Mouse (Mus musculus) heart, embryonic 16.5 days (tissue): Measurements from ENCODE around the gene Prkca. TPM values are rescaled to one million over a fixed set of nuclear protein-coding genes. Genes with fewer than 3 reads are reported as not detected.

Experiments
- ATAC-seq: fragments of 200-750 bp; cut with Nextera tagmentation; replicated peaks from 2 replicates; pipeline ENCODE4 v1.8.0; 2017; ENCODE audit warnings: moderate number of reproducible peaks; ENCODE audit not compliant: insufficient read depth, low FRiP score; ENCODE audit errors: extremely low read depth
- H3K27ac ChIP-seq: fragments of 300-500 bp; sonication (generic); 2 replicates; pipeline ENCODE4 v1.5.1; 2014; ENCODE audit warnings: mild to moderate bottlenecking, low read length, control low read depth, moderate library complexity
- H3K27me3 ChIP-seq: fragments of 300-500 bp; sonication (generic); 2 replicates; pipeline ENCODE4 v1.6.1; 2014; ENCODE audit warnings: low read length, mixed read lengths; ENCODE audit not compliant: control insufficient read depth, insufficient read depth
- H3K36me3 ChIP-seq: fragments of 300-500 bp; sonication (generic); 2 replicates; pipeline ENCODE4 v1.6.1; 2014; ENCODE audit not compliant: control insufficient read depth, insufficient read depth
- H3K4me1 ChIP-seq: fragments of 300-500 bp; sonication (generic); 2 replicates; pipeline ENCODE4 v1.6.1; 2014; ENCODE audit warnings: low read length, mixed read lengths; ENCODE audit not compliant: control insufficient read depth, insufficient read depth
- H3K4me2 ChIP-seq: fragments of 300-500 bp; sonication (generic); 2 replicates; pipeline ENCODE4 v1.6.1; 2014; ENCODE audit warnings: low read depth, mild to moderate bottlenecking, control low read depth, low read length
- H3K4me3 ChIP-seq: fragments of 300-500 bp; sonication (generic); 2 replicates; pipeline ENCODE4 v1.5.1; 2014; ENCODE audit warnings: mild to moderate bottlenecking, control low read depth, low read length
- H3K9ac ChIP-seq: fragments of 300-500 bp; sonication (generic); 2 replicates; pipeline ENCODE4 v1.6.1; 2014; ENCODE audit warnings: low read length, control low read depth
- H3K9me3 ChIP-seq: fragments of 300-500 bp; sonication (generic); replicated peaks from 2 replicates; pipeline ENCODE4 v1.6.1; 2016; ENCODE audit warnings: low read length; ENCODE audit not compliant: control insufficient read depth
- WGBS: fragments of 180-500 bp; shearing (Covaris S2); extraction: QIAGEN DNeasy Blood & Tissue Kit; methylation state at CpG from one replicate; pipeline ENCODE4 v1.1.7; 2014; 5-methylcytosine and 5-hydroxymethylcytosine counted together
- microRNA-seq: library from miRNA; unstranded; fragments of <30 nt; microRNA quantifications from one replicate; pipeline ENCODE4, GENCODE M21; 2017
- polyA plus RNA-seq: library from polyadenylated mRNA; unstranded; fragments of >200 nt; fragmentation: Nextera tagmentation; extraction: Ambion mirVana; gene quantifications from 2 replicates; pipeline ENCODE4 v1.2.1, GENCODE M21; 2015

Gene Prkca
- polyA plus RNA-seq, 1 experiment from 2014 or later: 14.4 TPM

DNA sequence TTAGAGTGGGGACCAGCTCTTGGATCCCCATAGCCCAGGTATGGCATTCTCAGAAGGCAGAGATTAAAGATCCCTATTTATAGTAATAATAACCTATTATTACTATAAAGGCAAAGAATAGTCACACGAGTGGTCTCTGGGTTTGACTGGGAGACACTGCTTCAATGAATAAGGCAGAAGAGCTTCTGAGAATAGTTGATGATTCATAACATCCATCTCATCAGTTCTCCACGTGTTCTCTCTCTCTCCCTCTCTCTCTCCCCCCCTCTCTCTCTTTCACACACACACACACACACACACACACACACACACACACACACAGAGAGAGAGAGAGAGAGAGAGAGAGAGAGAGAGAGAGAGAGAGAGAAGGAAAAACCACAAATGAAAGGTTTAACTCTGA is 445.0 kb downstream of the Prkca start:
- Histone ChIP-seq H3K9me3 (no peaks in the 10 kb centered on the region), H3K36me3 (no peaks in the 10 kb centered on the region), H3K9ac (no peak overlapping the region), H3K4me1 (no peaks in the 10 kb centered on the region), H3K4me2 (no peak overlapping the region), H3K27ac (no peak overlapping the region), H3K27me3 (no peaks in the 10 kb centered on the region), H3K4me3 (no peak overlapping the region)
- WGBS: 35% methylated on average over 2 of the region's 2 CpGs
- no peak for ATAC-seq

GRCm38 (mm10) chr11:107895635-107896034 is 448.1 kb downstream of the Prkca start:
- Histone ChIP-seq H3K4me1 (no peaks in the 10 kb centered on the region), H3K9ac (no peak overlapping the region), H3K4me3 (no peak overlapping the region), H3K4me2 (no peak overlapping the region), H3K27ac (no peak overlapping the region), H3K27me3 (no peaks in the 10 kb centered on the region), H3K36me3 (no peaks in the 10 kb centered on the region), H3K9me3 (no peaks in the 10 kb centered on the region)
- ATAC-seq: no peak
- 49% methylated on average over 4 of the region's 4 CpGs for WGBS

GRCm38 (mm10) chr11:107891377-107891776 is 452.4 kb downstream of the Prkca start:
- no peak for ATAC-seq
- no peaks in the 10 kb centered on the region for H3K9me3 ChIP-seq
- no peak overlapping the region for H3K4me2 ChIP-seq
- 78% methylated on average over 3 of the region's 3 CpGs for WGBS
- H3K27ac ChIP-seq: no peak overlapping the region
- no peaks in the 10 kb centered on the region for H3K4me1 ChIP-seq
- no peaks in the 10 kb centered on the region for H3K36me3 ChIP-seq
- H3K4me3 ChIP-seq: no peak overlapping the region
- no peaks in the 10 kb centered on the region for H3K27me3 ChIP-seq
- no peak overlapping the region for H3K9ac ChIP-seq

DNA sequence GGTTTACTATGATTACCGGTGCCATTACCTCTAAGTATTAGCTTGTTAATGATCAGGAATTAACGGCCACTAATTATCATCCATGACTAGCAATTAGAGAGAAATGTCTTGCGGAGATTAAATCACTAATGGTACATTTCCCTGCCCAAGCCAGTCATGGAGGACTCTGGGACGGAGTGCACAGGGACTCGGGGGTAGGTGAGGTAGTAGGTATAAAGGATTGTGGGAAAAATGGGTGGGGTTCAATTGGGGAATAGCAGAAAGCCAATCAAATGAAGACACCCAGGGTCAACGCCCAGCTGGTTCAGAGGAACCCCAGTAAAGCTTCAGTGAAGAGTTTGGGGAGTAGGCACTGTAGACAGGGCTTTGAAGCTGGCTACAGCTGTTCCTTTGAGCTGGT is 456.4 kb downstream of the Prkca start:
- Histone ChIP-seq H3K4me1 (no peaks in the 10 kb centered on the region), H3K4me3 (no peak overlapping the region), H3K27me3 (no peaks in the 10 kb centered on the region), H3K9ac (no peak overlapping the region), H3K4me2 (no peak overlapping the region), H3K27ac (no peak overlapping the region), H3K9me3 (no peaks in the 10 kb centered on the region), H3K36me3 (no peaks in the 10 kb centered on the region)
- ATAC-seq: no peak
- WGBS: 83% methylated on average over 6 of the region's 6 CpGs

Small RNA genes lying within 50 kb of the gene (microRNA-seq; reads per million reads assigned to microRNA genes)
- gene Mir7223: not detected

Other genes starting within 250 kb of the Prkca start
- 0.66 and 0.77 TPM in 2 replicates for gene Apoh, start 574 bp downstream of the Prkca start, polyA plus RNA-seq
- 6.3 and 10.6 TPM in 2 replicates for gene Cep112, start 81.3 kb upstream of the Prkca start, polyA plus RNA-seq